Mouse (Mus musculus) urinary bladder, postnatal 25 days (tissue): ENCODE measurements around the gene Ces2a.

Experiments
- DNase-seq: peaks from one replicate; pipeline ENCODE4 v3.0.0; 2022; ENCODE audit warnings: low spot score

Gene Ces2a

GRCm38 (mm10) chr8:104733753-104734152 lies at the start of gene Ces2a:
Gene Ces2a, plus strand, starts transcription at chr8:104734003.
- DNase-seq = no peak

GRCm38 (mm10) chr8:104688433-104688832 lies 45.4 kb upstream of the Ces2a start:
- no peak for DNase-seq

GRCm38 (mm10) chr8:104698556-104698955 lies 35.2 kb upstream of the Ces2a start:
- no peak for DNase-seq

GRCm38 (mm10) chr8:104701900-104702299 lies 31.9 kb upstream of the Ces2a start:
- no peak for DNase-seq

- no peak for DNase-seq
These were observed 12.6 kb upstream of the Ces2a start for GRCm38 (mm10) chr8:104721166-104721565.

GRCm38 (mm10) chr8:104731451-104731850 lies 2.4 kb upstream of the Ces2a start:
- no peak for DNase-seq

GRCm38 (mm10) chr8:104731969-104732368 lies 1.8 kb upstream of the Ces2a start:
- no peak for DNase-seq

GRCm38 (mm10) chr8:104742039-104742438 lies 8.2 kb downstream of the Ces2a start:
- no peak for DNase-seq

GRCm38 (mm10) chr8:104743410-104743809 lies 9.6 kb downstream of the Ces2a start:
- no peak for DNase-seq

- DNase-seq = no peak
These were observed 19.0 kb downstream of the Ces2a start for GRCm38 (mm10) chr8:104752818-104753217.

GRCm38 (mm10) chr8:104757621-104758020 lies 23.8 kb downstream of the Ces2a start:
- no peak for DNase-seq

- DNase-seq = no peak
These were observed 24.4 kb downstream of the Ces2a start for GRCm38 (mm10) chr8:104758209-104758608.

- no peak for DNase-seq
These were observed 27.3 kb downstream of the Ces2a start for GRCm38 (mm10) chr8:104761126-104761525.

- DNase-seq = no peak
These were observed 32.7 kb downstream of the Ces2a start for GRCm38 (mm10) chr8:104766485-104766884.

GRCm38 (mm10) chr8:104770365-104770764 lies 36.6 kb downstream of the Ces2a start:
- no peak for DNase-seq

- no peak for DNase-seq
These were observed 53.2 kb downstream of the Ces2a start for GRCm38 (mm10) chr8:104787049-104787448.

- no peak for DNase-seq
These were observed 55.1 kb downstream of the Ces2a start for GRCm38 (mm10) chr8:104788929-104789328.

GRCm38 (mm10) chr8:104789886-104790680 lies 56.3 kb downstream of the Ces2a start:
- DNase-seq = peak; percentile 10
